8 mouse cellular contexts compared by ENCODE assay signal in genomic region chr12:31634343-31635239, GRCm38 (mm10). TPM values are rescaled to one million over a fixed set of nuclear protein-coding genes. Genes with fewer than 3 reads are reported as not detected.
A peak's percentile ranks its signal among the peaks of the same experiment; 100 is the strongest.
DNase-seq lines count a peak whose midpoint lies in the region; ATAC-seq and TF ChIP-seq lines count a peak whose summit lies in the region.

TSS of gene Bcap29 (minus strand) at chr12:31634658.

- WGBS in embryonic facial prominence, embryonic 10.5 days: 2% methylated on average over 73 of the region's 73 CpGs
- 2% methylated on average over 60 of the region's 73 CpGs for WGBS in limb, embryonic 14.5 days
- 2% methylated on average over 60 of the region's 73 CpGs for WGBS in midbrain, embryonic 16.5 days

- peak within 1 kb of the TSS; percentile 76 for H3K4me2 ChIP-seq in limb, embryonic 14.5 days (replicated peaks; ENCODE audit: low read depth, low read length, severe bottlenecking)
- peak within 1 kb of the TSS; percentile 90 for H3K4me2 ChIP-seq in midbrain, embryonic 16.5 days (ENCODE audit: low read length)

- no peaks in the 10 kb centered on the region for H3K36me3 ChIP-seq in embryonic facial prominence, embryonic 10.5 days (replicated peaks)
- no peaks in the 10 kb centered on the region for H3K36me3 ChIP-seq in limb, embryonic 14.5 days (ENCODE audit: control insufficient read depth, insufficient read depth, low read length)
- no peaks in the 10 kb centered on the region for H3K36me3 ChIP-seq in midbrain, embryonic 16.5 days (ENCODE audit: control insufficient read depth, insufficient read depth, low read length)

- no peaks in the 10 kb centered on the region for H3K27me3 ChIP-seq in embryonic facial prominence, embryonic 10.5 days (replicated peaks; ENCODE audit: low read depth, poor library complexity, severe bottlenecking)
- no peaks in the 10 kb centered on the region for H3K27me3 ChIP-seq in limb, embryonic 14.5 days (ENCODE audit: control insufficient read depth, insufficient read depth, low read length)
- H3K27me3 ChIP-seq in midbrain, embryonic 16.5 days (ENCODE audit: control insufficient read depth, insufficient read depth, low read depth, low read length): no peaks in the 10 kb centered on the region

- peaks cover 17% of the 10 kb centered on the region for H3K4me1 ChIP-seq in embryonic facial prominence, embryonic 10.5 days
- peaks cover 4% of the 10 kb centered on the region; the same call in 1 of the 2 replicates for H3K4me1 ChIP-seq in limb, embryonic 14.5 days (ENCODE audit: control insufficient read depth, insufficient read depth, low read length)
- H3K4me1 ChIP-seq in midbrain, embryonic 16.5 days (ENCODE audit: control insufficient read depth, insufficient read depth, low read length): peaks cover 12% of the 10 kb centered on the region

- H3K4me3 ChIP-seq in embryonic facial prominence, embryonic 10.5 days: peak within 1 kb of the TSS; percentile 68
- H3K4me3 ChIP-seq in limb, embryonic 14.5 days (replicated peaks; ENCODE audit: low read length): peak within 1 kb of the TSS; percentile 61
- peak within 1 kb of the TSS; percentile 67 for H3K4me3 ChIP-seq in midbrain, embryonic 16.5 days (ENCODE audit: low read depth, low read length)

- H3K9me3 ChIP-seq in embryonic facial prominence, embryonic 10.5 days: no peaks in the 10 kb centered on the region
- no peaks in the 10 kb centered on the region for H3K9me3 ChIP-seq in limb, embryonic 14.5 days (ENCODE audit: control insufficient read depth, low read length)
- no peaks in the 10 kb centered on the region for H3K9me3 ChIP-seq in midbrain, embryonic 16.5 days (replicated peaks; ENCODE audit: control insufficient read depth, low read length, poor library complexity, severe bottlenecking)

- DNase-seq in urinary bladder, adult 18-20 months (ENCODE audit: low spot score in 2 of 2): peak; percentile 58 to 59
- no peak for DNase-seq in urinary bladder, postnatal 10 days (ENCODE audit: low spot score)
- DNase-seq in embryonic facial prominence, embryonic 10.5 days (ENCODE audit: low spot score): peak; percentile 84
- DNase-seq in kidney, adult 11 months: peak; percentile 62
- peak; percentile 58 for DNase-seq in limb, embryonic 14.5 days (ENCODE audit: low spot score)
- peak; percentile 72 to 87 for DNase-seq in spleen, postnatal 10 days (ENCODE audit: low spot score in 2 of 2)

- H3K9ac ChIP-seq in limb, embryonic 14.5 days (ENCODE audit: low read depth, low read length, severe bottlenecking): peak within 1 kb of the TSS; percentile 88
- H3K9ac ChIP-seq in midbrain, embryonic 16.5 days (ENCODE audit: low read depth, low read length): peak within 1 kb of the TSS; percentile 93

- TF ChIP-seq POLR2A in limb, embryonic 14.5 days (IDR thresholded peaks at IDR 0.05; ENCODE audit: borderline replicate concordance, extremely low read depth, insufficient read depth, insufficient read length): peak; percentile 77; the same call in 1 of the 2 replicates

- peak; percentile 95 for ATAC-seq in granulocyte monocyte progenitor cell, adult 5-6 weeks (replicated peaks; ENCODE audit: poor library complexity, severe bottlenecking)
- peak; percentile 88 for ATAC-seq in limb, embryonic 14.5 days (ENCODE audit: low FRiP score, low read depth)
- ATAC-seq in midbrain, embryonic 16.5 days: peak; percentile 90

- H3K27ac ChIP-seq in embryonic facial prominence, embryonic 10.5 days (replicated peaks): peak within 1 kb of the TSS; percentile 95
- peak within 1 kb of the TSS; percentile 73 for H3K27ac ChIP-seq in limb, embryonic 14.5 days (replicated peaks; ENCODE audit: low read depth, low read length)
- H3K27ac ChIP-seq in midbrain, embryonic 16.5 days (ENCODE audit: low read length): peak within 1 kb of the TSS; percentile 83

RNA-seq across cellular contexts. Expression of gene Bcap29, which starts in this region (rescaled TPM):
- polyA plus RNA-seq in embryonic facial prominence, embryonic 10.5 days (2016; fragmentation: Nextera tagmentation; extraction: Ambion mirVana): 26.5 and 30.2 TPM in 2 replicates
- total RNA-seq in granulocyte monocyte progenitor cell, adult 5-6 weeks (2014; fragmentation: Nextera tagmentation): 68.8 and 85.3 TPM in 2 replicates
- 53.7 and 59.5 TPM in 2 replicates for total RNA-seq in granulocyte monocyte progenitor cell, adult 5-6 weeks (2017)
- 10.3 and 13.5 TPM in 2 replicates for polyA plus RNA-seq in limb, embryonic 14.5 days (2012; rRNA removed)
- polyA plus RNA-seq in limb, embryonic 14.5 days (2014; fragmentation: Nextera tagmentation; extraction: Ambion mirVana): 32.5 and 34.0 TPM in 2 replicates
- 26.9 and 27.8 TPM in 2 replicates for polyA plus RNA-seq in midbrain, embryonic 16.5 days (2015; fragmentation: Nextera tagmentation; extraction: Ambion mirVana)
